Mouse (Mus musculus): ENCODE measurements around the gene Hip1r. TPM values are rescaled to one million over a fixed set of nuclear protein-coding genes. Genes with fewer than 3 reads are reported as not detected.
"Not testable (repeated sequence)": the region's sequence is repeated elsewhere in the genome, so short reads cannot be mapped to it uniquely, and the experiment has no call there.

Hip1r gene
- total RNA-seq, 2 experiments from 2014 or later = 20.1 to 28.4 TPM

DNA sequence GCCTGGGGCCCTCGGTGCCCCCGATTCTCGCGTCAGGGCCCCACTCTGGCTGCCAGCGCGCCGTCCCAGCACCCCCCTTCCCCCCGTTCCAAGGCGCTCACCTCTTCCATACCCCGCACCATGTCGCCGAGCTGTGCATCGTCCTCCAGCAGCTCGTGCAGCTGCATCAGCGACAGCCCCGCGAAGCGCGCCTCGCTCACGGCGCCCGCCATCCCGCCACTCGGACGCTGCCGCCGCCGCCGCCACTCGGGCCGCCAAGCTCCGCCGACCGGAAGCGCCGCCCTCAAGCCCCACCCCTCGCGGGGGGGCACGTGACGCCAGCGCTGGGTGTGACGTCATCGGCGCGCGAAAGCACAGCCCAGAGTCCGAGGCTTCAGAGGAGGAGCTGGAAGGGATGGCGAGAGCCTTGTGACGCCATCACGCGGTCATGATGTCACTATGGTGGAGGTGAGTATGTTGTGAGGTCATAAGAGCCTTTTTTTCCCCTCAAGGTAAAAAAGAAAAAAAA is 58.6 kb downstream of the Hip1r start, which contains the start of gene Vps37b:
Vps37b (minus strand) TSS at position 270 of the 508 bp plus-strand sequence.
- peak; percentile 97 to 98 for DNase-seq (ENCODE audit: low spot score in 2 of 2)

DNA sequence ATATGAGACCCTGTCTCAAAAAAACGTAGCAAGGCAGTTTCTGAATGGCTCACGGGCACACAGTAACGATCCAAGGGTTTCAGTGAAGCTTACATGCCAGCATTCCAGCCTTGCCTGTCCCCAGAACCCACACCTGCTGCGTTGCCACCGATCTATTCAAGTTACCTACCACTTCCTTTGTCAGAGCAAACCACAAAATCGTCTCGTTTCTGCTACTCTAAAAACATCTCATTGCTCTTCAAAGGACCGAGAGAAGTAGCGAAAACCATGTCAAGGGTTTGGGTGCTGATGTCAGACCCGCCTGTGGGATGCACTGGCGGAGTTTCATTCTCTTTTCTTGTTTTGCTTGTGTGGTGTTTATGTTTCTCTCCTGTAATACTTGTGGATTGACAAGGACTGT is 61.0 kb downstream of the Hip1r start:
- no peak for DNase-seq (ENCODE audit: low spot score in 2 of 2)

DNA sequence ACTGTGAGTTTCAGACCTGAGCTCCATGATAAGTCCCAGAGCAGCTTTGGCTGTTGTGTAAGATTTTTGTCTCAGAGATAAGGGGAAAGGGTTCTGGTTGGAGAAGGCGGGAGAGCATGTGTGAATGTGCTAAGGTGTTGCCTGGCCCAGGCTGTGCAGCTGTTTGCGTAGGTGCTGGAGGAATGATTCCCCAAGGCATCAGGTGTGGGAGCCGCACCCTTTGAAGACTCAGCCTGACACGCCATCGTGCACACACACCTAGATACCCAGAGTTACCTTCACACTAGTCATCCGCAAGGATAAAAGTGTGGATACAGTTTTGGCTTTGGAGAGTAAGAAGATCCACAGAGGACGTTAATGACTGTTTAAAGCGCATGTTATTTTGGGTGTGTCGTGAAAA is 62.0 kb downstream of the Hip1r start:
- no peak for DNase-seq (ENCODE audit: low spot score in 2 of 2)

DNA sequence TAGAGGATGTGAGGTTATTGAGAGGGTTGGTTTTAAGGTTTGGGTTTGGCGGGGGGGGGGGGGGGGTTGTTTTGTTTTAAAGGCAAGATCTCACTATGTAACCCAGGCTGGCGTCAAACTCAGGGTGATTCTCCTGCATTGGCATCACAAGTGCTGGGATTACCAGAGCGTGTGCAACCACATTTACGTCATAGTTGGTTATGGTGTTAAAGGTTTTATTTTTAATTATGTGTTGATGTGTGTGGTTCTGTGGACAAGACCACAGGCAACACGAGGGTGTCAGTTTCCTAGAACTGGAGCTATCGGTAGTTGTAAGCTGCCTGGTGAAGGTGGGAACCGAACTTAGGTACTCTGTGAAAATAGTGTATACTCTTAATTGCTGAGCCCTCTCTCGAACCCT is 62.4 kb downstream of the Hip1r start:
- no peak for DNase-seq (ENCODE audit: low spot score in 2 of 2)

DNA sequence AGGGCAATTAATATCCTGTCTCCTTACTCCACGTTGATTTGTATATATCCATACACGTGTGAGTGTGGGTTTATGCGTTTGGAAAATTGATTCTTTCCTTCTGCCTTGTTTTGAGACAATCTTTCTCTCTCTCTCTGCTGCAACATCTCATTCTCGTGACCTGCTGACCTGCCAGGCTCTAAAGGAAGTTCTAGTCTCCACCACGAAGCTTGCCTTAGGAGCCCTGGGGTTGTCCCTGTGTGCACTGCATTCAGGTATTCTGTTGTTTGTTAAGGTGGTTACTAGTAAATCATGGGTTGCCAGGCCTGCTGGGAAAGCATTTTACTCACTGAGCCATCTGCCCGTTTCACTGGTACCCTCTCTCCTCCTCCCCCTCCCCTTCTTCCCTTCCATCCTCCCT is 62.9 kb downstream of the Hip1r start:
- DNase-seq (ENCODE audit: low spot score in 2 of 2) = no peak

DNA sequence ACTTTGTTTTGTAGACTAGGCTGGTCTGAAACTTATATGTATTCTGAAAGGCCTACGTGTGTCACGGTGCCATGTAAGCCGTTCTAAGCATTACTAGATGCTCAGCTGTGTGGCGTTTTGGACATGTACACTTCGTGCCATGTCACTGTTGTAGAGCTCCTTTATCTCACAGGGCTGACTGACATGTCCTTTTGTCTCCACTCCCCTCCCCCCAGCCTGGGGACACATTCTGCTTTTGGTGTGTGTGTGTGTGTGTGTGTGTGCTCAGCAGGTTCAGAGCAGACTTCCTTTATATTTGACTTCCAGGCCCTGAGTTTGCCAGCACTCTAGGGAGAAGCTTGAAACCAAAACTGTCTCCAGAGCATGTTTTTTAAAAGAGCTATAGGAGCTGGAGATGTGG is 63.4 kb downstream of the Hip1r start:
- DNase-seq (ENCODE audit: low spot score in 2 of 2) = no peak

DNA sequence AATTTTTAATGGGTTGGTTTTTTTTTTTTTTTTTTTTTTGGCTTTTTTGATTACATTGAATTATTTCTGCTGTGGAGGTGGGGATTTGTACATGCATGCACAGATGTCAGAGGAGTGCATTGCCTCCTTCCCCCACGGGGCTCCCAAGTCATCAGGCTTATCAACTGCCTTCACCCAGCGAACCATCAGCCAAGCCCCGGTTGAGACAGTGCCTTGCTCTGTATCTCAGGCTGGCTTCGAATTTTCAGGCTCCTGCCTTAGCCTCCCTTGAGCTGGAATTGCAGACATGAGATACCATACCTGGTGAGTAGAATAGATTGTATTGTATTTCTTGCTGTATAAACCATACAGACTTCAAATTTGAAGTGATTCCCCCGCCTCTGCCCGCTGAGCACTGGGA is 66.2 kb downstream of the Hip1r start:
- no peak for DNase-seq (ENCODE audit: low spot score in 2 of 2)

DNA sequence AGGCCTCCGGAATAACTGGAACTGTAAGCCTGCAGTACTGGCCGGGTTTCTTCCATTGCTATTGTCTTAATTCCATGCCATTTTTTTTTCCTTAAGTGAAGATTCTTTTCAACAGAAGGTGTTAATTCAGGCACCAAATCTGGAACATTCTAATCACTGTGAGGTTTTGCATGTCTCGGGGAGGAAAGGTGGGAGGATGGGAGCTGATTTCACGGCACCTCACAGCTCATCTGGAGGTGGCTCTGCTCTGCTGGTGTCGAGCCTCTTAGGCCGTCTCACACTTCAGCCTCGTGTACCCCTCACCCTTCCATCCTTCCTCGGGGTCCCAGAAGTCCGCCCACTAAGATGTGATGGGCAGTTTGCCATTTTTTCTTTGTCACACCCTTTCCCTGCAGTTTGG is 67.7 kb downstream of the Hip1r start:
- no peak for DNase-seq (ENCODE audit: low spot score in 2 of 2)

DNA sequence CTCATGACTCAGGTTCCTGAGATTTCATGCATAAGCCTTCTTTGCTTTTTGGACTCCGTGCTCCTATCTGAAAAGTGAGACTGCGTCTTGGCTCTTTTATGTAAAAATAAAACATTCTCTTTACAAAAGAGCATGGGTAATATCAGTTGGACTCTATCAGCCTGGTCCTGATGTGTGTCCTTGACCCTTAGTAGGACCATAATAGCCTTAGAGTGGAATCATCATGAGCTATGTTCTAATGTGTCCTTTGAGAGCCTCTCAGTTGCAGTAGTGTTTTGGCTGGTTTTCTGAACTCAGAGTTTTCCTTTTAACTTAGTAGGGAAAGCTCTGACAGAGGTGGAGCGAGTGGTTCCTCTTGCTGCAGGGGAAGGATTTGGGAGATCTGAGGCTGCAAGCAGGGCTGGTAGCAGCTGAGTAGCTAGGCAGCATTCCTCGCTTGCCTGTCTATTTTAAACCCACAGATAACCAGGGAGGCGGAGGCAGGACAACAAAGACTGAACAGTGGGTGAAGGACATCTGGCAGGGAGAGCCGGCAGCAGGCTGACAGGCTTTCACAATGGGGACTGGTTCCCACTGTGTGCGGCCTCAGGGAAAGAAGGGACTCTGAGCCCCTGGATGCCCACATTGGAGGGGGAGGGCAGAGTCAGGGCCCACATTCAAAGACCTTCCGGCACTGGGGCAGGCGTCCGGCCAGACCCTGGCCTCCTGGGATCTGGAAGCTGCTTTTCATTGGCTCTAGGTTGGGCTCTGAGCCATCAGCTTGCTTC is 70.0 kb downstream of the Hip1r start:
- peak in 1 of 2 experiments; percentile 45 for DNase-seq (ENCODE audit: low spot score in 2 of 2)

DNA sequence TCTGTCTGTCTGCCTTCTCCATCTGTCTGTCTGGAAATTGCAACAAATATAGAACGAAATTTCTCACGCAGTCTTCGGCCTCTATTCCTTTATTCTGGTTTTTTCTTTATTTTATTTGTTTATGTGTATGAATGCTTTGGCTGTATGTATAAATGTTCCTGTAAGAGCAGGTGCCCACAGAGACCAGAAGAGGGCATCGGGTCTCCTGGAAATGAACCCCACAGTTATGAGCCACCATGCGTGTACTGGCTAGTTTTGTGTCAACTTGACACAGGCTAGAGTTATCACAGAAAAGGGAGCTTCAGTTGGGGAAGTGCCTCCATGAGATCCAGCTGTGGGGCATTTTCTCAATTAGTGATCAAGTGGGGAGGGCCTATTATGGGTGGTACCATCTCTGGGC is 70.6 kb downstream of the Hip1r start:
- DNase-seq (ENCODE audit: low spot score in 2 of 2) = no peak

DNA sequence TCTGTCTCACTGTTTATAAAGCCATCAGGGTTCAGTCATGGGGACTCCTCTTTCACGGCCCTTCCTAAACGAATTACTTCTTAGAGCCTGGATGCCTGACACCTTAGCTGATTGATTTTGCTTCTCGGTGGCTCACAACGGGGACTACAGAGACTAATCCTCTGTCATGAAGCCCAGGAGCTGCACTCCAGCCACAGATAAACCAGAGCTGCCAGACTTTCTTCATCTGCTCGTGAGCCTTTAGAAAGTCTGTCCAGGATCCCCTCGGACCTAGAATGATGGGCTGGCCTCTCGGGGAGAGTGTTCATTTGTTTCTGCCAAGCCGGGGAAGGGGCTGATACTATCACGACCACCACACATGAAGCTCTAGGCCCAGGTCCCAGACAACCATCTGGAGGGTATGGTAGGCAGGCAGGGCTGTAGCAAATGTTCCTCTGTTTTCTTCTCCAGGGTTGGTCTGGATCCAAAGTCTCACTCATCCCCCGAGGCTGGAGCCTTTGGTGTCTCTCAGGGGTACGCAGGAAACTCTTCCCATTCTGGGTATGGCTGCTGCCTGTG is 72.1 kb downstream of the Hip1r start:
- DNase-seq (ENCODE audit: low spot score in 2 of 2) = no peak

DNA sequence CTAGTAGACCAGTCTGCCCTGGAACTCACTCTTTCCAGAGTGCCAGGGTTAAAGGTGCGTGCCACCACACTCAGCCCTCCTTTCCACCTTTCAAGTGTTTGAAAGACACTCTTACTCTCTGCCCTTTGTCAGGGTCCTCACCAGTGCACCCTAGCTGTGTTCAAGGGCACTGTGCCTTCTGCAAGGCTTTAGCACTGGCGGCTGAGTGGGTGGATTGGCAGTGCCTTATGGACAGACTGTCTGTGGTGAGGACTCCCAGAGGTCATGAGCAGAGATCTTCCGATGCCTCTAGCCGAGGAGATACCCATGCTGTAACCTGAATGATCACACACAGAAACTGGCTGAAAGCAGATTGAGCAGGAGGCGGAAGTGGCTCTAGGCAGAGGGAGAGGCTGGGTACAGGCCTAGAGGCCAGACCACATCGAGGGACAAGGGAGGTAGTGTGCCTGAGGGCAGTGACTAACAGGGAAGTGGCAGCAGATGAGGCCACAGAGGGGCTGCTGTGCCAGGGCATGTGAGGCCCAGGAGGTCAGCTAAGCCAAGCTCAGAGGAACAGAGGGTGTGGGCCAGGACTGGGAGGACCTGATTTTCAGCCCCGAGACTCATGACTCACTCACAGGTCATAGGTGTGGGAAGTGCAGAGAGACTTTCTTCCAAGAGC is 73.4 kb downstream of the Hip1r start:
- DNase-seq (ENCODE audit: low spot score in 2 of 2) = peak in 1 of 2 experiments; percentile 36

DNA sequence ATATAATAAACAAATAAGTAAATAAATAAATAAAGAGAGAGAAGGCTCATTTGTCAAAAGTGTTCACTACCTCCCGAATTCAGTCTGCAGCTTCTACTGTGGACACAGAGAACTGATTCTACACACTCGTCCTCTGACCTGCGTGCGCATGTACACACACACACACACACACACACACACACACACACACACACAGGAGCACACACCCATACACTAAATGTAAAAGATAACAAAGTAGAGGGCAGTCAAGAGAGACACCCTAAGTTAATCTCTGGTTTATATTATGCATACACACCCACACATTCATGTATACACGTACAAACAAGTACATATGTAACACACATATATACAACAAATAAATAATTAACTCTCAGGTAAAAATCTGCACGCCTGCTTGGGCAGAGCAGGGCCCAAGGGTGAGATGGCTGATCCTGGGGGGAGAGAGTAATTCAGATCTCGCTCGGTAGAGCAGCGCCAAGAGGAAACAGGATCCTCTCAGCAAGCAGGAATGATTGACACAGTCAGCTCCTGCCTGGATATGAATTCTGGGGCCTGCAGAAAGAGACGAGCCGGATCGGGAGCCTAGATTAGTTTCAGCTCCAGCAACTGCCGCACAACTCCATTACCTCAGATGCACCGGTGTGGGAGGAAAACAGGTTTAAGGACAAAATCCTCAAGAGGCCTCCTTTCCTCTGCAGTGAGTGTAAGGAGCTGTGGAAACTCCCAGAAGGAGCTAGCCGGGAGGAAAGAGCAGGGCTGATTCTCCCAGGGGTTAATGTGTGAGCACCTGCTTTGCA is 76.0 kb downstream of the Hip1r start:
- DNase-seq (ENCODE audit: low spot score in 2 of 2) = no peak

DNA sequence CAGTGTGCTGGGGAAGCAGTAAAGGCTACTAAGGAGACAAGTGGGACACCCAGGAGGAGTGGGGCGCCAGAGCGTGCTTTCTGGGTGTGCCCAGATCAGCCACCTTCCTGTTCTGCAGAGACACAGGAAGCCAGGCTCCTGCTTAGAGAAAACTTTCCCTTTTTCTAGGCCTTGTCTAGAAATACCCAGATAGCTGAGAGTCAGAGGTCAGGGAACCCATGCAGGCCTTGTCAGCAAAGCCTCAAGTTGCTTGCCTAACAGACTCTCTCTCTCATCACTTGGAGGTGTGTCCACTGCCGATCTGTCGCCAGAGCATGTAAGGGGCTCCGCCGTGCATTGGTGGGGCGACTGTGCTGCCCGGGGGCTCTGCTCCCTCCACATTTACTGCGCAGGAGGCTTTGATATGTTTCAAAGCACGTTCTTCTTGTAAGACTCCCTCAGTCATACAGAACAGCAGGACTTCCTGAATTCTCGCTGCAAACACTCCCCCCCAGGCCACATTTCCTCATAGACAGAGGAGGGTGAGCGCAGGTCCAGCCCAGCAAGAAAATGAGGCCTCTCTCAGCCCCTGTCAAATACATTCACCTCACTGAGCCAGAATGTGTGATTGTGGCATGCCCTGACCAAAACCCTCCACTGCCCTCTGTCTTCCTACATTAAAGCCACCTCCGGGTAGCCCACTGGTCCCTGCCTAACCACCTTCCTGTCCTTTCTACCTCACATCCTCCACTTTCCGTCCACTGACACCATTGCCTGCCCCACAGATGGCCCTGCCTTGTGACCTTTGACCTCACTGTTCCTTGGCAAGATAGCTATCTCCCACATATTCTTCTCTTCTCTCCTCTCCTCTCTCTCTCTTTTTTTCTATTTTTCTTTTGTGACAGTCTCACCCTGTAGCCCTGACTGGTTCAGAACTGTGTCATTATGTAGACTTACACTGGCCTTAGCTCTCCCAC is 76.9 kb downstream of the Hip1r start:
- no peak for DNase-seq (ENCODE audit: low spot score in 2 of 2)

DNA sequence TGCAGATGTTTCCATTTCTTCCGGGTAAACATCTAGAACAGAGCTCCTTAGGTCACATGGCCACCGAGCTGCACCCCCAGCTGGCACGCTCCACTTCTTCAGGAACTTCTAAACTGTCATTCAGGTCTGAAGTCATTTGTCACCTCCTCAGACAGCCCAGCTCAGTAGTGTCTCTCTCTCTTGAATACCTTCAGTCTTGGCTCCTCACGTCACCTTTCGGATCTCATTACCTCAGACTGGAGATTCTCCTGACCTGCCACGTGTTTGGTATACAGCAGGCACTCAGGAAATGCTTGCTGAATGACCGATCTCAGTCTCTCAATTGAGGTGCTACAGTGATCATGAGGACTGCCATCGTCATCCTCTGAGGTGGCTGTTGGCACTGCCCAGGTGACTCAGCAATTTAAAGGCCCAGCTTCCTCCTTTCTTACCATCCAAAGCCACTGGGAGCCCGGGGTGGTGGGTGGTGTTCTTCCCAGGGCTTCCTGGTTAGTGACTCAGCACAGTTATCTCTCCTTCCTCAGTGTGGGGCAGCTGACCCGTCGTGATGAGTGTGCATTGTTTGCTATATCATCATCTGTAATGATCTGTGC is 78.6 kb downstream of the Hip1r start:
- DNase-seq (ENCODE audit: low spot score in 2 of 2) = no peak

DNA sequence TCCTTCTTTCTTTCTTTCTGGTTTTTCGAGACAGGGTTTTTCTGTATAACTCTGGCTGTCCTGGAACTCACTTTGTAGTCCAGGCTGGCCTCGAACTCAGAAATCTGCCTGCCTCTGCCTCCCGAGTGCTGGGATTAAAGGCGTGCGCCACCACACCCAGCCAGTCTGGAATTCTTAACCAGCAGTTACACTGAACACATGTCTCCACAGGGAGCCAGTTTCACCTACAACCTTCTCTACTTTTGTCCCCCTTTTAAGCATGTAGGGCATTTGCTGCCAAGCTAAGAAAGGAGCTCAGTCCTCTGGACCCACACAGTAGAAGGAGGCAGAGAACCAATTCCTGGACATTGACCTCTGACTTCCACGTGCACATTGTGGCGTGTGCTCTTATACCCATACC is 79.2 kb downstream of the Hip1r start:
- DNase-seq (ENCODE audit: low spot score in 2 of 2) = not testable (repeated sequence)

Measured in adrenal gland, adult 18-20 months (tissue).